Mouse (Mus musculus): ENCODE data around the gene Syt17.

GRCm38 (mm10) chr7:118472886-118473285, 24.9 kb upstream of the Syt17 start:
- TF ChIP-seq MAFK (IDR thresholded peaks at IDR 0.05; ENCODE audit: insufficient read depth, low read depth, low read length): no peak
- no peak for TF ChIP-seq ZC3H11A (IDR thresholded peaks at IDR 0.05; ENCODE audit: borderline replicate concordance, low read depth, low read length)
